Mouse (Mus musculus) gastrocnemius, adult 18-20 months (tissue): ENCODE data around the gene Bbs7. TPM values are rescaled to one million over a fixed set of nuclear protein-coding genes. Genes with fewer than 3 reads are reported as not detected.

ENCODE experiments used
- DNase-seq: peaks from one replicate; pipeline ENCODE4 v3.0.0; 2021; ENCODE audit warnings: low spot score
- total RNA-seq, 2 experiments: library from RNA; stranded (reverse); gene quantifications; 2 replicates each; pipeline ENCODE4 v1.2.3; 2021

Gene Bbs7
- total RNA-seq, 2 experiments from 2014 or later, result 7.5 to 10.0 TPM

DNA sequence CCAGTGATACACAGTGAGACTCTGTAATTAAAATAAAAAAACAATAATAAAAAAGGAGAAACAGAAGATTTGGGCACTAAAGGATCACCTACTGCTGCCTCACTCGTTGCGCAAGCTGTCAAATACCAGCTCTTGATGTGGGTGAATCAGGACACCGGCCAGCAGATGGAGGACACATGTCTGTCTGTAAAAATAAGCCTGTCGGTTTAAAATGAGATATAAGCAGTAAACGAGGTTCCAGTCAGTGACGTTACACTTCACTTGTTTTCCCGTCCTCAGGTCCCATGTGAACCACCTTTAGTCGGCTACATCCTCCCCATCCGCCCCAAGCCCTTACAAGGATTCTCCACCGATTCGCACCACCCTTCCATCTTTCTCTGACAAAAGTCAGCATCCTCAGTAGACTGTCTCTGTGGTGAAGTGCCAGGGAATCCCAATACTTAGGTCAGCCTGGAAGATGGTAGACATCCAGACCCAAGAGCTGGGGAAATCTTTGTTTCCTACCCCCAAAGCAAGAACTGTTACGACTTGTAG, 61.4 kb downstream of the Bbs7 start:
- DNase-seq, result no peak

DNA sequence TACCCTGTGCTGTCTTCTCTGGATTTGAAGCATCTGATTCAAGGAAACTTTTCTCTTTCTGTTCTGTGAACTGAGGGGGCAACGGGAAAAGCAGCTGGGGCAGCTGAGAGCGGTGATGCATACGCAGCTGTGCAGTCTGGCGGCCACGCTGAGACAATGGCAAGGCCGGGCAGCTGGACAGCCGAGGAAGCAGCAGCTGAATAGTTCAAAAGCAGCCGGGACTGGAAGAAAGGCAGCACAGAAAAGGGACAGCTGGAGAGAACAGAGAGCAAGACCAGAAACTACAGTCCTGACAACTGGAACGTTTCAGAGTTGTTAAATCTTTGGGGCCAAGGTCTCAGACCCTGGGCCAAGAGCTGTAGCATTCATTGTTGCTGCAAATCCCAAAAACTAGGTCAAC, 61.9 kb downstream of the Bbs7 start:
- peak; percentile 27 for DNase-seq

DNA sequence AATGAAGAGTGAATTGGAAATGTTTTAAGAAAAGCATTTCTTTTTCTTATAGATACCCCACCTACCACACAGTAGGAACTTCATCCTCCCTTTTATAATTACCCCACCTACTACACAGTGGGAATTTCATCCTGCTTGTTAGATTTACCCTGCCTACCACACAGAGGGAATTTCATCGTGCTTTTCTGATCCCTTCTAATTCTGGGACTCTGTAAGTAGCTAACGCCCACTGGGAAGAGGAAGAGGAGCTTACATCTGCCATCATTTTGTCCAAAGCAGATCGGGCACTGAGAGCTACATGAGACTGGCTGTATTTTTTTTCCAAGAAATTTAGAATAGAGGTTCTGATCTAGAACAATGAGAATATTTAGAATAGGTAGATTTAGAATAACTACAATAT, 68.3 kb downstream of the Bbs7 start:
- DNase-seq, result no peak

DNA sequence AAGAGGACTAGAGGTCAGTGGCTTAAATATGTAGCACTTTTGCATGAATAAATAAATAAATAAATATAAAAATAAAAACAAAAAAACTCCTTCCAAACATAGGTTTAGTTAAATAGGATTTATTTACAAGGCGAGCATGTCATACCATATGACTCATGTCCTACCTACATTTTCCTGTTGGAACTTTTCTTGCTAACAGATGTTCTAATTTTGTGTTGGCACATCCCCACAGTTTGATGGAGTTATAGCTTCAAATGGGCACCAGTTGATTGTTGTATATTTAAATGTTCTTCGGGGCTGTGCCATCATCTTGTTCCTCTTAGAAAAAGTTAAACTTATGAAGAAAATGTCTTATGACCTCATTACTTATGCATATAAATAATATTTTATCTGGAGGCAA, 71.9 kb downstream of the Bbs7 start:
- no peak for DNase-seq

DNA sequence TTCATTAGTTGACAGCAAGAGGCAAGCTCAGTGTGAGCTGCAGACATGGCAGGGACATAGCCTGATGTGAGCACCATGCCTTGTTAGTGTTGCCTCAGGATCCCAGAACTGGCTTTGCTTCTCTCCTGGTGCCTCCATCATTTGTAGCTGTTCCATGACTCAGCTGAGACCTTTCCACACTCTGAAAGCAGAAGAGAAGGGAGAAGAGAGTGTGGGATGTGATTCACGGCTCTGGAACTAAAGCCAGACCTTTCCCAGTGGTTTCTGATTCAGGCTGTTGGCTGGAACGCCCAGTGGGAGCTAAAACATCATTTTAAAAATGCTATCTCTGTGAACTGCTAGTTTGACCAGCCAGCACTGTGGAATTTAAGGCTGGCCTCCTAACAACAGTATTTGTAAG, 72.5 kb downstream of the Bbs7 start:
- peak; percentile 14 for DNase-seq

DNA sequence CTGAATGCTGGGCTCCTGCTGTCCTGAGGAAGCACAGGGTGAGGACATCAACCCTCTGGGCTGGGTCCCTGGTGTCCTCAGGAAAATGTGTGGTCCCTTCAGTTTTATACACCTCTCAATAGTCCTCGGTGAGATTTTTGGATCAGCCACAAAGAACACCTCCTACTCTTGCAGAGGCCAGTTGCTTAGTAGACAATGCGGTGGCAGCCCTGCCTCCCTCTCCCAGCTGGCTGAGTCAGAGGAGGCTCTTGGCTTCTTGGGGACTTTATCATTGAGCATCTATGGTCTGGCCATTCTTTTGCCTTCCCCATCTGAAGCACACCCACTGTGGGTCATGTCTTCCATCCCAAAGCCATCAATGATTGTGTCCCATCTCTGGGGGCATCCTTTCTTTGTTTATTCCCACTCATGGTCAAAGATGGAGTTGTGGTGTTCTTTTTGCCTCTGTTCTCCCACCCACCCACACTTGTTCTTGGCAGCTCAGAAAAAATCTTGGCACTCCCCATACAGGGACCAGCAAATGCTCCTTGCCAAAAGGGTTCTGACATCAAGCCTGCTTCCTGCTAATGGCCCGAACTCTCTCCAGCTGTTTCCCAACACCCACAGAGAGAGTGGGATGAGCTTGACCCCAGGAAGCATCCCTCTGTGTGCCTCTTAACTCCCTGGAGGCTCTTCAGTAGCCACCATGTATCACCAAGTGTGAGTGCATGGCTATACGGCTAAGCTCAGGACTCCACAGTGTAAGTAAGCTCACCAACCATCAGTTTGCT, 75.4 kb downstream of the Bbs7 start:
- no peak for DNase-seq

DNA sequence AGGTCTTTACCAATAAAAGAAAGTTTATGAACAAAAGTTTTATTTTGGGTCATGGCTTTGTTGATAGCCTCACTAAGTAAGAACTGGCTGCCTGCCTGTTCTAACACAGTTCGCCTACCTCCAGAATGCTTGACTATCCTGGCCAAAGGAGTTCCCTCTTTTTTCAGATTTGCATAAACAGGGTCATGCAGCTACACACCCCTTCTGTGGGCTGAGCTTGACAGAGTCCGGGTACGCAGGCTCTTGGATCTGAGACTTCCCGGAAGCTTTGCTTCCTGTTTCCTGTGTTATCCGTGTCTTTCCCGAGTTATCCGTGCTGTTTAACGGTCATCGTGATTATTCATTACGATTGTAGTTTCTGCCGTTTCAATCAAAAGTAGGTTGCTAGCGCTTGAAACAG, 77.2 kb downstream of the Bbs7 start:
- no peak for DNase-seq

DNA sequence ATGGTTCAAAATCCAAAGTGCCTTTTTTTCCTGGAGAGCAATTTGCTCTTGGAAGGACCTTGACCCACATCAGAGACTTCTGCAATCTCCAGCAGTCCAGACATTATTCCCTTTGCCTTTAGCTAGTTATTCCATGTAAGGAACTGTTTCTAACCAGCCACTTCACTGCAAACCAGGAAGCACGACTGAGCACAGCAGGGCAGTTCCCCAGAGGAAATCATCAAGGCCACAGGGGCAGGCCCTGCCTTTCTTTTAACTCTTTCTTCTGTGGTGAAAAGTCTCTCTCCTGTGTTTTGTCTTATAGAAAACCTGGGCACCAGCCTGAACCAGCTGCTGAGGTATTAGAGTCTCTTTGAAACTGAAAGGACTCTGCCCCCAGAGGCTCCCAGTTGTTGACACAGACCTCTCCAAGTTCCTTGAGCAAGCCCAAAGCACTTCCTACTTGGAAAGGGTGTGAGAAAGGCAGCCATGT, 80.0 kb downstream of the Bbs7 start:
- DNase-seq, result no peak

DNA sequence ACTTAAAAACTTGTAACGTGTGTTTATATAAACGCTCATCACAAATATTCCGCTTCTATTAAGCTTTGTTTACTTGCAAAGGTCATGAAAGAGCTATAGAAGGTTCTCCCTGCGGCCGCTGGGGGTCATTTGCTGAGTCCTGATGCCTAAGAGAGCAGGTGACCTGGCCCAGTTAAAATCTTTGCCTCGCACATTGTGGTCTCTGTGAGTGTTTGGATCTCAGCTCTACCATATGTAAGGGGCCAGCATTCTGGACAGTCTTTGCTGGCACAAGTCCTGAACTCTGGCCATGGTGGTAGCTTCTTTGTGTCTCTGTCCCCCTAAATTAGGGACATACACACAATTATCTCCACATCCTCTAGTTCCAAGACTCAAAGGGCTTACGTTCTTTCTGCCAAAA, 80.5 kb downstream of the Bbs7 start:
- no peak for DNase-seq

DNA sequence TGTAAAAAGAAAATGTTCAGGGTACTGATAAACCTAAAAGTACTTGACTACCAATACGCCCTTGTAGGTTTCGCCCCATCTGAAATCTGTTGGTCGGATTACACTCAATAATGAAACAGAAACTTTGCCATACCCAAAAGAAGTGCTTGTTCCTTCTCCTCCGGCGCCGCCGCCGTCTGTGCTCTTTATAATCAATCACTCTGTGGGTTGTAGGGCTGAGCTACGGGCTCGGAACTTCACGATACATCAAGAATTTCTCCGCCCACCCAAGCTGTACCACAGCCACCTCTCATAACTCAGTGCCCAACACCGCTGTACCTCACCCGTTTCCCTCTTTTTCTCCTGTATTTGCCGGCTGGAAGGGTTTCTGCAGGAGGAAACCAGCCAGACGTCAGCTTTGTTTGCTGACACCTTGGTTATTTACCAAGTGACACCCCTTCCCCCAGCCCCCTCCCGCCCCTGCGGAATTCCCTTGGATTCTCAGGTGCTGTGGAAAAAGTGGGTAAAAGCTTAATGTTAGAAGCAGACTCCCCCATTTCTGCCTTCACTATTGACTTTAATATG, 81.2 kb downstream of the Bbs7 start:
- no peak for DNase-seq

DNA sequence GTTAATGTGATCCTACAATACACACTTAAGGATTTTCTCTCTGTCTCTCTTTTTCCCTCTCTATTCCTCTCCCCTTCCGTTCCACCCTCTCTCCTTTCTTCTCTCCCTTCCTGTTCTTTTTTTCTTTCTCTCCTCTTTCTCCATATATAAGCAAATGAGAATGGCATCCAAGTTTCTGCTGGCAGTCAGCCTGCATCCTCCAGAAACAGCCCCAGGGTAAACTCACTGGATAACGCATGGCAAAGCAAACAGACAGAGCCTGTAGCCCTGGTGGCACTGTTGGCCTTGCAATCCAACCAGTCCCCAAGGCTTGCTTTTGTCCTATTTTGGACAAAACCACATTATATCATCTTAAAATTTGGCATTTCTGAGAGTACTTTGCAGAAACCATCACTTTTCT, 82.0 kb downstream of the Bbs7 start:
- DNase-seq, result no peak

DNA sequence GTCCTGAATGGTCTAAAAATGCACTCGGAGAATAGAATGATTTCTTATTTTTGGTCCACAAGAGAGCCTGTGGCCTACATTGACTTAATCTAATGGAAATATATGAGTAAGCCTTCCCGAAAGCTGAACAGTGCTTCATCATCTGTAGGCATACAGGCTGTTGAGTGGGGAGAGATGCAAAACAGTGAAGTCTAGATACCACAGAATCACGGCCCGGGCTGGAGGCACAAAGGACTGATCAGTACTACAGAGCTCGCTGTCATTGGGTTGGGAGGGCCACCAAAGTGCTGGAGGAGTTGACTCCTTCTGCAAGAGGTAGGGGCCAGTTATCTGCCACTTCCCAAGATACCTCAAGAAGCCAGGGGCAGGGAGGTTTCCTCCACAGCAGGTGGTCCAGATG, 82.5 kb downstream of the Bbs7 start:
- DNase-seq, result no peak

DNA sequence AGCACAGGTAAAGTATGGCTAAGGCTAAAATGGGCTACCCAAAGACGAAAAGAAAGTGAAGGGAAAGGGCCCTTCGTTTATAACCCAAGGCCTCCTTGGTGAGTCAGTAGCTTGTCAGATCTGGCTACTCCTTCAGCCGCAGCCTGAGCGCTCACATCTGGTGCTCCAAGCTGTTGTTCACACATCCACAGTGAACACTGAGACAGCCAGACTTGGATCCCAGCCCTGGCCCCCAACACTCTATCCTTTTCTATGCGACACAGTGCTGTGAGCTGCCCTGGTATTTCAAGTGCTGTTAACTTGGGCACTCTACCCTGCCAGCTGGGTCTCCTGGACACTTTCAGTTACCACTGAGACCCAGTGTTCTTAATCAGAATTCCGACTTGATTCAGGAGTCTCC, 82.9 kb downstream of the Bbs7 start:
- no peak for DNase-seq

DNA sequence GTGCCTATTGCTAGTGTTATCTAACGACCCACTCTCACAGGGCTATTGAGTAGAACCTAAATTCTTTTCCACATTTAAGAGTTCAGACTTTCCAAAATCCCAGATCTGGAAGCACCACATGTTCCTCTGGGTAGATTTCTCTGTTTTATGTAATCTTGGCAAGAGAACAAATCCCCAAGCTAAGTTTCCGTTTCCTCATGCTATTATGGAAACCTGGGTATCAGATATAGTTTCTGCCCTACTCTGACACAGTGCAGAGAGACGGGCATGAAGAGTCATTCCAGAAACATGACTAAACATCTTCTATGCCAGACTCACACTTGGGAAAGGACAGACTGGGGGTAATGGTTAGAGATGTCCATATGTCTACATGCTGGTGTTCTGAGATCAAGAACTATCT, 88.8 kb downstream of the Bbs7 start:
- DNase-seq, result no peak

Other genes starting within 250 kb of the Bbs7 start
- gene Anxa5, start 137.6 kb downstream of the Bbs7 start, total RNA-seq, result 10 to 100 TPM; 35.6 to 47.6 TPM
- not detected for gene 1810062G17Rik, start 137.5 kb downstream of the Bbs7 start, total RNA-seq
- gene Gm11549, start 91.7 kb downstream of the Bbs7 start, total RNA-seq, result not detected
- 10 to 100 TPM; 15.6 to 16.5 TPM for gene Exosc9, start 60.9 kb downstream of the Bbs7 start, total RNA-seq
- not detected for gene Ccna2, start 41.3 kb downstream of the Bbs7 start, total RNA-seq
- 1 to 10 TPM; 1.4 to 2.2 TPM for gene Trpc3, start 76.7 kb upstream of the Bbs7 start, total RNA-seq
- gene 4932438A13Rik, start 249.6 kb upstream of the Bbs7 start, total RNA-seq, result 10 to 100 TPM; 28.1 to 31.2 TPM